Mouse (Mus musculus): ENCODE measurements around the gene Apof.

Apof gene

GRCm38 (mm10) chr10:128244121-128244520 lies 24.4 kb upstream of the Apof start:
- TF ChIP-seq GATA4 (IDR thresholded peaks at IDR 0.05; ENCODE audit: insufficient replicate concordance, low read length), result no peak

- TF ChIP-seq GATA4 (IDR thresholded peaks at IDR 0.05; ENCODE audit: insufficient replicate concordance, low read length), result peak; percentile 68; the same call in 1 of the 2 replicates
Measured at GRCm38 (mm10) chr10:128247020-128247732, 21.3 kb upstream of the Apof start.

- TF ChIP-seq GATA4 (IDR thresholded peaks at IDR 0.05; ENCODE audit: insufficient replicate concordance, low read length), result no peak
Measured at GRCm38 (mm10) chr10:128250565-128250964, 17.9 kb upstream of the Apof start.

- no peak; the same call in 1 of the 2 replicates for TF ChIP-seq GATA4 (IDR thresholded peaks at IDR 0.05; ENCODE audit: insufficient replicate concordance, low read length)
Measured at GRCm38 (mm10) chr10:128253677-128254255, 14.7 kb upstream of the Apof start, which contains the start of gene Apon. TSS of gene Apon (plus strand) at chr10:128254096.

- TF ChIP-seq GATA4 (IDR thresholded peaks at IDR 0.05; ENCODE audit: insufficient replicate concordance, low read length), result no peak
Measured at GRCm38 (mm10) chr10:128255925-128256324, 12.5 kb upstream of the Apof start.

- no peak for TF ChIP-seq GATA4 (IDR thresholded peaks at IDR 0.05; ENCODE audit: insufficient replicate concordance, low read length)
Measured at GRCm38 (mm10) chr10:128256328-128256727, 12.1 kb upstream of the Apof start.

- TF ChIP-seq GATA4 (IDR thresholded peaks at IDR 0.05; ENCODE audit: insufficient replicate concordance, low read length), result no peak
Measured at GRCm38 (mm10) chr10:128258953-128259352, 9.5 kb upstream of the Apof start.

- no peak for TF ChIP-seq GATA4 (IDR thresholded peaks at IDR 0.05; ENCODE audit: insufficient replicate concordance, low read length)
Measured at GRCm38 (mm10) chr10:128259946-128260345, 8.5 kb upstream of the Apof start.

- no peak for TF ChIP-seq GATA4 (IDR thresholded peaks at IDR 0.05; ENCODE audit: insufficient replicate concordance, low read length)
Measured at GRCm38 (mm10) chr10:128262300-128262699, 6.2 kb upstream of the Apof start.

- TF ChIP-seq GATA4 (IDR thresholded peaks at IDR 0.05; ENCODE audit: insufficient replicate concordance, low read length), result no peak
Measured at GRCm38 (mm10) chr10:128263393-128264310, 4.8 kb upstream of the Apof start.

GRCm38 (mm10) chr10:128269206-128269910 lies 887 bp downstream of the Apof start:
- TF ChIP-seq GATA4 (IDR thresholded peaks at IDR 0.05; ENCODE audit: insufficient replicate concordance, low read length), result no peak

- TF ChIP-seq GATA4 (IDR thresholded peaks at IDR 0.05; ENCODE audit: insufficient replicate concordance, low read length), result peak; percentile 56; the same call in 1 of the 2 replicates
Measured at GRCm38 (mm10) chr10:128270287-128270841, 1.9 kb downstream of the Apof start, which contains the start of gene Stat2. TSS of gene Stat2 (plus strand) at chr10:128270559.

- no peak for TF ChIP-seq GATA4 (IDR thresholded peaks at IDR 0.05; ENCODE audit: insufficient replicate concordance, low read length)
Measured at GRCm38 (mm10) chr10:128270866-128271265, 2.4 kb downstream of the Apof start.

GRCm38 (mm10) chr10:128271883-128272282 lies 3.4 kb downstream of the Apof start:
- TF ChIP-seq GATA4 (IDR thresholded peaks at IDR 0.05; ENCODE audit: insufficient replicate concordance, low read length), result no peak
